Mouse (Mus musculus) G1E (cell line): ENCODE data around the gene Rassf4.

Experiments used
- CTCF ChIP-seq: IDR thresholded peaks from 2 replicates; pipeline ENCODE4 v1.5.1; 2012; ENCODE audit warnings: low read depth, low read length, inconsistent platforms, mixed read lengths
- GATA1 ChIP-seq: IDR thresholded peaks from 2 replicates; pipeline ENCODE4 v1.6.1; 2012; ENCODE audit warnings: borderline replicate concordance, low read length, inconsistent platforms, mixed read lengths
- GATA2 ChIP-seq: IDR thresholded peaks from 2 replicates; pipeline ENCODE4 v1.6.1; 2012; ENCODE audit warnings: low read depth, low read length, inconsistent platforms, borderline replicate concordance
- POLR2AphosphoS5 ChIP-seq: IDR thresholded peaks from 2 replicates; pipeline ENCODE4 v1.6.1; 2012; ENCODE audit warnings: low read depth, low read length, inconsistent platforms; ENCODE audit not compliant: insufficient replicate concordance
- TAL1 ChIP-seq: conservative IDR thresholded peaks from 2 replicates; pipeline ENCODE4 v1.6.1; 2012; ENCODE audit warnings: low read depth, low read length, inconsistent platforms, mixed read lengths

GRCm38 (mm10) chr6:116663364-116663763 is 10.4 kb downstream of the Rassf4 start:
- TF ChIP-seq CTCF (no peak), POLR2AphosphoS5 (no peak), GATA1 (no peak), TAL1 (no peak), GATA2 (no peak)
